Mouse (Mus musculus) B cell, adult 62 days (primary cell): ENCODE measurements around the gene Exoc3l. TPM values are rescaled to one million over a fixed set of nuclear protein-coding genes. Genes with fewer than 3 reads are reported as not detected.

Experiments used
- total RNA-seq: library from RNA; stranded (reverse); gene quantifications from 4 replicates; pipeline ENCODE4 v1.2.4, GENCODE M21; 2023

Exoc3l gene
- 0.79 to 2.5 TPM (median 1.5 TPM) in 4 replicates for total RNA-seq

GRCm38 (mm10) chr8:105295895-105296573 is at the start of gene Exoc3l:
TSS of gene Exoc3l (minus strand) at chr8:105296101.

DNA sequence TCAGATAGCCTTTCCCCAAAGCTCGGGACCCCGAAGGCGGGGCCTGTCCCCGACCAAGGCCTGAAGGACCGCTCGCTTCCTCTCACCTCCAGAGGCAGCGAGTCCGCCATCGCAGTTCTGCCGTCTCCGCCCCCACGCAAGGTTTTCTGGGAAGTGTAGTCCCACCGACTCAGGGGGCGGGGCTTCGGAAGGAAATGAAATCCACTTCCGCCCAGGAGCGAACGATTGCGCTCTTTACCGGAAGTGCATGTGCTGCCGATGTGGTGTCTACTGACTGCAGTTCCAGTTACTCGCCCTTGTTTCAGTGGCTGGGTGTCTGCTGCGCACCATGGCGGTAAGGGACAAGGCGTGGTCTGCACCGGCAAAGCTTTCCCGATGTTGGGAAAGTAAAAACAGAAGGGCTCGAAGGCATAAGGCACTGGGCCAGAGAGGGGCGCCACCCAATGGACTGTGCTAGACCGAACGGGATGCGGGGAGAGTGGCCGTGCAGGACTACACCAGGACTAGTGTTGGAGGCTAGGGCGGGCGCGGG is 30.3 kb upstream of the Exoc3l start, which contains the start of the genes Lrrc29 and Tmem208:
Lrrc29 (minus strand) TSS at position 138 of the 532 bp plus-strand sequence.
Tmem208 (plus strand) TSS at position 214 of the 532 bp plus-strand sequence.

DNA sequence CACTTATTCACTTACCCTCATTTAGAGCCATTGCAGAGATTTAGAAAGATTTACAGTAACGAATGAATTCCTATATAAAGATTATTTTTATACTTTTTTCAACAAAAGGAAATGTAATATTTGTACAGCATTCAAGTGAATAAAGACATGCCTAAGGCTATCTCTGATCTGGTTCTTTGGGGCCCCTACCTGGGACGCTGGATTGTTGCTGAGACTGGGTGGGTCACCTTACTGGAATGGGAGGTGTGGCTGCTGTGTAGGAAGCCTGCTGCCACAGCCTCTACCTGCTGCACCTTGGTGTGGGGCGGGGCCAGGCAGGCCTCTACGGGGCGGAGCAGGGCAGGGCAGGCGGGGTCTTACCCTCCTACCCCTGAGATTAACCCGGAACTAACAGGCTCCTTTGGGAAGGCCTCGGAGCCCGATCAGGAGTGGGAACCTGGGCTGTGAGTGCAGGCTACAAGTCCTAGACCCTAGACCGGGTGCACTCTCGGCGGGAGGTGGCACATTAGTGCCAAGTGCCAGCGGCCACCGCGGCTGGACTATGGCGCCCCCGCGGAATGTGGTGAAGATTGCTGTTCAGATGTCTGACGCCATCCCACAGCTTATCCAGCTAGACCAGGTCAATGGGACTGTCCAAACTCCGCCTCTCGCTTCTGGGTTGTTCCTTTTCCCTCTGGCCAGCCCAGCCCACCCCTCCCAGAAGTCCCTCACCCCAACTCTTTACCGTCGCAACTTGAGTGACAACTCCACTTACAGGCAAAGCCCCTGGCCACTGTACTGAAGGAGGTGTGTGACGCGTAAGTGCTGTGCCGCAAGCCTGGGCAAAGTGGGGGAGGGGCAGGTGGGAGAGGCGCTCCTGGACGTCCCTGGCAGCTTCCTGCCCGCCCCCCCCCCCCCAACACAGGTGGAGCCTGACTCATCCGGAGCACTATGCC is 9.6 kb upstream of the Exoc3l start, which contains the start of gene Elmo3:
Elmo3 (plus strand) TSS at position 391 of the 935 bp plus-strand sequence.

GRCm38 (mm10) chr8:105297511-105298192 is 1.8 kb upstream of the Exoc3l start, which contains the start of gene E2f4:
TSS of gene E2f4 (plus strand) at chr8:105297663.

GRCm38 (mm10) chr8:105289805-105290460 is 6.0 kb downstream of the Exoc3l start, which contains the start of gene 4931428F04Rik:
TSS of gene 4931428F04Rik (minus strand) at chr8:105289864.

DNA sequence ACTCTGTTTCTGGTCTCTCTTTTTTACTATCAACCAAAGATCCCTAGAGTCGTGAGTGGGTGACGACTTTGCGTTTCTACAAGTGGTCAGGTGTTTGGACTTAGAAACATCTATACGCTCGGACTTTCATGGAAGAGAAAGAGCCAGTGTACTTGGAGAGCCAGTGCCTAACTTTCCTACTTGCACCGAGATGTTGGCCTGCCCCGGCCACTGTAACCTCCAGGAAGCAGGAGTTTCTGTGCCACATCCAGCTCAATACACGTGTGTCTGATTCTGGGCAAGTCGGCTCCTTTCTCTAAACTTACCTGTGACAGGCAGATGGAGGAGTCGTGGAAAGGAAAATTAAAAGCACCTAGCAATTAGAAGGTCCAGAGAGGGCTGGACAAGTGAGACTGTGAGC is 20.1 kb downstream of the Exoc3l start, which contains the start of gene Nol3:
Nol3 (plus strand) TSS at position 301 of the 400 bp plus-strand sequence.

GRCm38 (mm10) chr8:105269461-105269947 is 26.4 kb downstream of the Exoc3l start, which contains the start of gene Hsf4:
TSS of gene Hsf4 (plus strand) at chr8:105269801.

GRCm38 (mm10) chr8:105264024-105264982 is 31.6 kb downstream of the Exoc3l start, which contains the start of the genes Tradd and Fbxl8:
TSS of gene Tradd (minus strand) at chr8:105264609.
TSS of gene Fbxl8 (plus strand) at chr8:105264648.

DNA sequence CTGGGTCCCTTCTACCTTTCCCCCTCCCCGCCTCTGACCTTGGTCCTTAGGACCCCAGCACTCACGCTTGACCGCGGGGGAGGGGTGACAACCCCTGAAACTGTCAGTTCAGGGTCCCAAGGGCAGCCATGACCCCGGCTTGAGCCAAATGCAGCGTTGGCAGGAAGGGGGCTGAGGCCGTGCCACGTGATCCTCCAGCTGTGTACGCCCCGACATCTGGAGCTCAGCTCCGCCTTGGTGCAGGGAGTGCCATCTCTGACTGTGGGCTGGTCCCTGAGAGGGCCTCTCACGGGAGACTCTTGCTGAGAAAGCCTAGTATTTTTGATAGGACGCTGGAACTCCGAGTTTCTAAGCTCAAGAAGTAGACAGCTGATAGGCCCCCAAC is 40.9 kb downstream of the Exoc3l start, which contains the start of gene B3gnt9:
B3gnt9 (minus strand) TSS at position 188 of the 385 bp plus-strand sequence.

Other genes with a start within 250 kb of the Exoc3l start
- not detected in 4 replicates for gene Ces3a, start 247.5 kb downstream of the Exoc3l start, total RNA-seq
- gene Ces3b, start 212.3 kb downstream of the Exoc3l start, total RNA-seq, result not detected in 4 replicates
- gene Ces4a, start 164.3 kb downstream of the Exoc3l start, total RNA-seq, result not detected in 4 replicates
- gene Cbfb, start 125.4 kb downstream of the Exoc3l start, total RNA-seq, result 87.1 to 101 TPM (median 95.3 TPM) in 4 replicates
- gene D230025D16Rik, start 71.0 kb downstream of the Exoc3l start, total RNA-seq, result 21.4 to 26.3 TPM (median 23.4 TPM) in 4 replicates
- 0.32 to 1.0 TPM (median 0.69 TPM) in 4 replicates for gene B3gnt9, start 40.9 kb downstream of the Exoc3l start, total RNA-seq
- 18.1 to 24.4 TPM (median 22.1 TPM) in 4 replicates for gene Tradd, start 31.5 kb downstream of the Exoc3l start, total RNA-seq
- 6.0 to 8.5 TPM (median 7.7 TPM) in 4 replicates for gene Fbxl8, start 31.5 kb downstream of the Exoc3l start, total RNA-seq
- gene Hsf4, start 26.3 kb downstream of the Exoc3l start, total RNA-seq, result 0.33 to 1.2 TPM (median 0.77 TPM) in 4 replicates
- gene Nol3, start 20.0 kb downstream of the Exoc3l start, total RNA-seq, result not detected in 4 replicates
- 5.1 to 7.3 TPM (median 6.5 TPM) in 4 replicates for gene 4931428F04Rik, start 6.2 kb downstream of the Exoc3l start, total RNA-seq
- gene E2f4, start 1.6 kb upstream of the Exoc3l start, total RNA-seq, result 87.8 to 93.0 TPM (median 91.1 TPM) in 4 replicates
- gene Elmo3, start 9.5 kb upstream of the Exoc3l start, total RNA-seq, result 3.2 to 5.9 TPM (median 4.1 TPM) in 4 replicates
- 6.0 to 7.9 TPM (median 7.3 TPM) in 4 replicates for gene Lrrc29, start 30.2 kb upstream of the Exoc3l start, total RNA-seq
- gene Tmem208, start 30.3 kb upstream of the Exoc3l start, total RNA-seq, result 24.2 to 30.2 TPM (median 26.9 TPM) in 4 replicates
- 31.0 to 37.3 TPM (median 34.9 TPM) in 4 replicates for gene Fhod1, start 51.9 kb upstream of the Exoc3l start, total RNA-seq
- gene Slc9a5, start 52.7 kb upstream of the Exoc3l start, total RNA-seq, result 1.5 to 2.0 TPM (median 1.8 TPM) in 4 replicates
- gene Plekhg4, start 77.2 kb upstream of the Exoc3l start, total RNA-seq, result not detected in 4 replicates
- gene Kctd19, start 117.4 kb upstream of the Exoc3l start, total RNA-seq, result not detected in 4 replicates
- gene Lrrc36, start 117.5 kb upstream of the Exoc3l start, total RNA-seq, result not detected in 4 replicates
- 0.48 to 1.0 TPM (median 0.79 TPM) in 3 of 4 replicates, not detected in the other for gene Tppp3, start 175.4 kb upstream of the Exoc3l start, total RNA-seq
- 2.7 to 5.8 TPM (median 3.9 TPM) in 4 replicates for gene Zdhhc1, start 200.8 kb upstream of the Exoc3l start, total RNA-seq
- gene Hsd11b2, start 222.7 kb upstream of the Exoc3l start, total RNA-seq, result 0.32 TPM in 1 of 4 replicates, not detected in the others